Mouse (Mus musculus) spleen, postnatal 14 days (tissue): ENCODE results near the gene S100a7a.

Experiments used
- DNase-seq, 2 experiments: peaks; one replicate each; pipeline ENCODE4 v3.0.0; 2021 to 2022; ENCODE audit warnings: low spot score in 2 of 2

Gene S100a7a

GRCm38 (mm10) chr3:90653717-90654116, at the start of gene S100a7a:
TSS of gene S100a7a (plus strand) at chr3:90654017.
- no peak for DNase-seq

- DNase-seq = no peak
Observed at GRCm38 (mm10) chr3:90604416-90604815, 49.4 kb upstream of the S100a7a start.

DNA sequence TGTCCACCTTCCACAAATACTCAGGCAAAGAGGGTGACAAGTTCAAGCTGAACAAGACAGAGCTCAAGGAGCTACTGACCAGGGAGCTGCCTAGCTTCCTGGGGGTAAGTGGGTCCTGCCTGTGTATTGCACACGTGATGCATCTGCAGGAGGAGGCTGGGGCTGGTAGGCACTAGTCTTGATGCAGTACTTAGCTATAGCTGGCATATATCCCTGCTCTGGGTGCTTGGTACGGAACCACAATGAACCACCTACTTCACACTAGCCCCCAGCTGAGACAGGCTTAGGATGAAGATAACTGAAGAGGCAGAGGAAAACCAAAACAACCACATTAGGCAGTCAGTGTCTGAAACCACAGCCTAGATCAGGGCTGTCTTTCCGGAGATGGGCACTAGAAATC, 48.8 kb upstream of the S100a7a start:
- no peak for DNase-seq

- DNase-seq = no peak
Observed at GRCm38 (mm10) chr3:90605736-90606135, 48.1 kb upstream of the S100a7a start.

GRCm38 (mm10) chr3:90606185-90606584, 47.6 kb upstream of the S100a7a start:
- DNase-seq = no peak

DNA sequence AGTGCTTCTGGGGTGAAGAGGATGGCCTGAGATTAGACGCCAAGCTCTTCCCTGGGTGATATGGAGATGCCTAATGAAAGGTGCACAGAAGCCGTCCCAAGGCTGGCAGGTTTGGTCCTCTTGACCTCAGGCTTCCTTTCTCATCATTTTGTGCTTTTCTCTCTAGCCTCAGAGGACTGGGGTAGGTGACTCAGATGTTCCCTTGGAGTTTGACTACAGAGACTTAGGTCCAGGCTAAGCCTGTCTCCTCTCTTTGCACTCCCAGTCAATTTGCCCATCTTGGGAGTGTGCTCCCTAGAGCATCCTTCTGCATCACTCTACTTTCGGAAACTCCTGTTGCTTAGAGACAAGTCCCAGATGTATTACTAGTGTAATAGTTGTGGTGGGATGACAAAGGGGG, 46.5 kb upstream of the S100a7a start:
- DNase-seq = no peak

DNA sequence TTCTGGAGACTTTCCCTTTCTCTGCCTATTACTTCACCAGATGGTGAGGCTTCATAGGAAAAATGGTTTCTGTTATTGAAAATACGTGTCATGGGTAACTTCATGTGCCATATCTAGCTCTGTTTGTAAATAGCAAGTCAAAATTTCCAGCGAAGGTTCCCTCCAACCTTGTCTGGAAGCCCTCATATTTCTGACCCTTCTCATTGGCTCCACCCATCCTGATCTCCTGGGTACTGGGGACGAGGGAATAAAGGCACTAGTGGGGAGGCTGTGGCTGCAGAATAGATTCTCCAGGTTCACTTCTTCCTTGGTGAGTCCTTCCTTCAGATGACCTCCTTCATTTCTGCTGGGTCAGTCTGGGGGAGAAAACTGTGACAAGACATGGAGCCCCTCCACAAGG, 45.6 kb upstream of the S100a7a start, which contains the start of gene S100a5:
S100a5 (plus strand) TSS at position 301 of the 400 bp plus-strand sequence.
- no peak for DNase-seq

DNA sequence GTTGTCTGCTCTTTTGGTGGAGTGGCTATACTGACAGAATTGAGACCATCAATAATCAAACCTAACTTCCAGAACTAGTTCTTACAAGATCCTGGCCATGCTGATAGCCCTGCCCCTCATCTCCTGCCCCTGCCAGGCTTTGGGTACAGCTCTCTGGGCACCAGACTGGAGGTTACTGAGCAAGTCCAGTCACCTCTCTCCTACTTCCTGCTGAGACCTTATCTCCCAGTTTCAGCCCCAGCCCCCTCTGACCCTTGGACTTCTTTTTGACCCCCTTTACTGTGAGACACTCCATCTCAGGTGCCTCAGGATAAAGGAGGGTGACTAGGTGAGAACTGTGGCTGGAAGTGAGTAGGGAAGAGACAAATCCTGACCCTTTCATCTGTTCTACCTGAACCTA, 44.7 kb upstream of the S100a7a start:
- no peak for DNase-seq

DNA sequence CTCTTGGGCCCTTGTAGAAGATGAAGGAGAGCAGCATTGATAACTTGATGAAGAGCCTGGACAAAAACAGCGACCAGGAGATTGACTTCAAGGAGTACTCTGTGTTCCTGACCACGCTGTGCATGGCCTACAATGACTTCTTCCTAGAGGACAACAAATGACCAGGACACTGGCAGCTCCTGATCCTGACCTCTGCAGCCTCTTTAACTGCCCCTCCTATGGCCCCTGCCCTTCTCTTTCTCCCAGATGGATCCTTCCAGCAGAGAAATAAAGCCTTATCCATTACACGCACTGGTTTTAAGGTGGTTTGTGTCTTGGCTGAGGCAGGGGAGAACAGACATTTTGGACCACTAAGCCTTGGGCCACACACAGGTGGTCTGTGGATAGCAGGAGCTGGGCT, 42.3 kb upstream of the S100a7a start:
- DNase-seq = no peak

GRCm38 (mm10) chr3:90612061-90612460, 41.8 kb upstream of the S100a7a start:
- no peak for DNase-seq

GRCm38 (mm10) chr3:90612728-90613291, 41.0 kb upstream of the S100a7a start, which contains the start of gene S100a6:
TSS of gene S100a6 (plus strand) at chr3:90612882.
- peak; percentile 48 to 66 for DNase-seq

- no peak for DNase-seq
Observed at GRCm38 (mm10) chr3:90613461-90614147, 40.2 kb upstream of the S100a7a start.

GRCm38 (mm10) chr3:90614148-90614530, 39.7 kb upstream of the S100a7a start:
- DNase-seq = no peak

- DNase-seq = no peak
Observed at GRCm38 (mm10) chr3:90614611-90615251, 39.1 kb upstream of the S100a7a start.

DNA sequence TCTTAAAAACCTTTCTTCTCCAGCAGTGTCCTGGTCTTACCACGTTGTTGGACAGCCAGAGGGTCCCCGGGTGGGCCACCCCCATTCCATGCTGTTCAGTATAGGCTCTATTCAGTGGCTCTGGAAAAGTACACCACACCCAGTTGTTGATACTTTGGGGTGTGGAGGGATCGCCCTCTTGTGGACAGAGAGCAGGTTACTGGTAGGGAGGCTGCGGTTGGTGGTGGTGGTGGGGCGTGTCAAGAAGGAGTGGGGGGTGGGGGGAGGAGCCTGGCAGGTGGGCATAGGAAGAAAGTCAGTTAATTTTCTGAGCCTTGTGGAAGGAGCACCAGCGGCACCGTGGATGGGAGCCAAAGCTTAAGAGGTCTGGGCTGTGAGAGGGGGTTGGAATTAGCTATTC, 38.4 kb upstream of the S100a7a start:
- DNase-seq = peak; percentile 40 to 62

GRCm38 (mm10) chr3:90615911-90616310, 37.9 kb upstream of the S100a7a start:
- DNase-seq = no peak

- no peak for DNase-seq
Observed at GRCm38 (mm10) chr3:90617586-90617985, 36.2 kb upstream of the S100a7a start.

GRCm38 (mm10) chr3:90621552-90621951, 32.3 kb upstream of the S100a7a start:
- DNase-seq = no peak

- DNase-seq = no peak
Observed at GRCm38 (mm10) chr3:90623435-90624071, 30.3 kb upstream of the S100a7a start.

- DNase-seq = no peak
Observed at GRCm38 (mm10) chr3:90625496-90625895, 28.3 kb upstream of the S100a7a start.

DNA sequence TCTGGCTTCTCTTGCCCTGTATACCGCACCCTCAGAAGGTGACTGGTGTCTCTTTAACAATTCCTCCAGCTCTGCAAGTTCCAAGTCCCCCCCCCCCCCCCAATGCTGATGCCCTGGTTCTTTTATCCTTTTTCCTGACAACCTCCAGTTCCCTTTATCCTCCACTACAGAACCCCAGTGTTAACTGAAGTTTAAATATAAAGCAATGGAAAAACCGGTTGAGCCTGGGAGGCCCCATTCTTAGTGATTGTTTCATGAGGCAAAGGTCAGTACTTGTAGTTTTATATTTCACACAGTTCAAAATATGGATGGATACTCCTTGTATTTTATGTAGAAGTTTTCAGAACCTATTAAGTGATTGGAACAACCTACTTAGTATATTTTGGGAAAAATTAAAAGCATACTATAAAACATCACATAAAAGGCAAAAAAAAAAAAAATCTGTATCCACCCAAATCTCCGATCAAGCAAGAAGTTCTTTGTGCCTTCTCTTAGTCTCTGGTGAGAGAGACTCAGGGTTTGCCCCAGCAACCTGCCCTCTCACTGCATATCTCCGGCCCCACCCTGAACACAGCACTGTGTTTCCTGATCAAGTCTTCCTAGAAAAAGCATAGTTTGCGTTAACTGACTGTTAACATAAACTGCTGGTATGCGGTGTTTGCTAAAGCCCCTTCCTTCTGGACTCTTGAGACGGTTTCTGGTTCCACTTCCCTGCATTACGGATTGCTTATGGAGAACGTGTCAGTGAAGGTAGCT, 27.4 kb upstream of the S100a7a start:
- DNase-seq = no peak

DNA sequence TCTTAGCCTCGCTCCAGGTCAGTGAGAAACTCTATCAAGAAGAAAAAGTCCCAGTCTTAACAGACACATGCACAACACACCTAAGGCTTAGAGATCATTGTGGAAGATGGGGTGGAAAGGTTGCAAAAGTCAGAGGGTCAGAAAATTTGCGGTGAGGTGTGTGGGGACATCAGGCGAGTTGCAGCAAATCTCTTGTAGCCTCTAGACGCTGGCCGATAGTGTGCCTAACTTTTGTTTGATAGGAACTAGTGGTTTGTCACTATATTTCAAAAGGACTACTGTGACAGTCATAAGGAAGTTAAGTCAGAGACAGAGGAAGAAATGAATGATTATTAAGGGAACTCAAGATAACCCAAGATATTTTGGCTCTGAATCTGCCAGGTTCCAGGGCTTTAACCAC, 26.5 kb upstream of the S100a7a start:
- no peak for DNase-seq
